ENCODE assay signal across 8 mouse cellular contexts in genomic region chrX:12134541-12134940, GRCm38 (mm10). TPM values are rescaled to one million over a fixed set of nuclear protein-coding genes. Genes with fewer than 3 reads are reported as not detected.
DNase-seq lines count a peak whose midpoint lies in the region; ATAC-seq and TF ChIP-seq lines count a peak whose summit lies in the region.

No protein-coding gene starts in this region.

- no peaks in the 10 kb centered on the region for H3K36me3 ChIP-seq in hindbrain, postnatal 0 days (ENCODE audit: insufficient read depth, low read length)
- no peaks in the 10 kb centered on the region for H3K36me3 ChIP-seq in liver, embryonic 15.5 days (replicated peaks)

- no peak for ATAC-seq in hindbrain, postnatal 0 days
- no peak for ATAC-seq in liver, embryonic 15.5 days (ENCODE audit: insufficient read depth)

- H3K27me3 ChIP-seq in hindbrain, postnatal 0 days (ENCODE audit: insufficient read depth, low read length): peaks cover 16% of the 10 kb centered on the region; the same call in 1 of the 2 replicates
- H3K27me3 ChIP-seq in liver, embryonic 15.5 days: peaks cover 100% of the 10 kb centered on the region

- H3K9me3 ChIP-seq in hindbrain, postnatal 0 days (ENCODE audit: low read length): no peaks in the 10 kb centered on the region
- H3K9me3 ChIP-seq in liver, embryonic 15.5 days (replicated peaks): no peaks in the 10 kb centered on the region

- peak overlapping the region; percentile 71 for H3K4me2 ChIP-seq in hindbrain, postnatal 0 days (ENCODE audit: low read depth, low read length)
- peak overlapping the region; percentile 60 for H3K4me2 ChIP-seq in liver, embryonic 15.5 days

- TF ChIP-seq CTCF in hindbrain, postnatal 0 days (IDR thresholded peaks at IDR 0.05; ENCODE audit: low read depth): peak; percentile 68

- no peak overlapping the region for H3K9ac ChIP-seq in hindbrain, postnatal 0 days (replicated peaks; ENCODE audit: low read length)
- no peak overlapping the region for H3K9ac ChIP-seq in liver, embryonic 15.5 days

- peak overlapping the region; percentile 10; the same call in 1 of the 2 replicates for H3K27ac ChIP-seq in brown adipose tissue, adult 24 weeks (replicated peaks; ENCODE audit: low read depth, low read length)
- H3K27ac ChIP-seq in hindbrain, postnatal 0 days: no peak overlapping the region
- H3K27ac ChIP-seq in liver, embryonic 15.5 days (replicated peaks): no peak overlapping the region

- WGBS in hindbrain, postnatal 0 days: 9% methylated on average over 19 of the region's 19 CpGs
- 2% methylated on average over 19 of the region's 19 CpGs for WGBS in liver, embryonic 15.5 days (ENCODE audit: insufficient replicate concordance)

- peaks cover 5% of the 10 kb centered on the region; the same call in 1 of the 2 replicates for H3K4me1 ChIP-seq in brown adipose tissue, adult 24 weeks (ENCODE audit: control insufficient read depth, insufficient read depth, insufficient read length, low read length)
- no peaks in the 10 kb centered on the region; the same call in 1 of the 2 replicates for H3K4me1 ChIP-seq in hindbrain, postnatal 0 days (ENCODE audit: insufficient read depth, low read length)
- no peaks in the 10 kb centered on the region for H3K4me1 ChIP-seq in liver, embryonic 15.5 days (replicated peaks)

- peak overlapping the region; percentile 55 for H3K4me3 ChIP-seq in brown adipose tissue, adult 24 weeks (ENCODE audit: insufficient read depth, low read depth, low read length)
- H3K4me3 ChIP-seq in hindbrain, postnatal 0 days (ENCODE audit: low read length): no peak overlapping the region
- no peak overlapping the region for H3K4me3 ChIP-seq in liver, embryonic 15.5 days (replicated peaks)

- DNase-seq in layer of hippocampus, adult 9-11 months: peak; percentile 54
- DNase-seq in layer of hippocampus, postnatal 14 days (ENCODE audit: low spot score in 2 of 2): no peak
- DNase-seq in gastrocnemius, adult 8-10 months (ENCODE audit: low spot score in 2 of 2): peak; percentile 62 to 75
- DNase-seq in hindbrain, postnatal 0 days (ENCODE audit: low spot score): peak; percentile 62
- peak; percentile 75 for DNase-seq in naive thymus-derived CD4-positive, alpha-beta T cell, adult 2 months (ENCODE audit: low read depth)
- DNase-seq in thymus, postnatal 25 days: peak; percentile 83

RNA-seq across cellular contexts. Expression of gene Bcor, which starts 25.6 kb away (rescaled TPM):
- 10 to 100 TPM; 18.6 to 19.1 TPM for total RNA-seq in layer of hippocampus, postnatal 14 days (2021)
- polyA plus RNA-seq in brown adipose tissue, adult 24 weeks (2012; ENCODE audit: insufficient read depth, insufficient read length, missing spikeins): 6.7 and 7.2 TPM in 2 replicates
- 10 to 100 TPM; 13.2 to 17.4 (median 14.1) TPM for total RNA-seq in gastrocnemius, adult 8-10 months (2022)
- total RNA-seq in hindbrain, postnatal 0 days (2014; rRNA removed): 22.6 and 27.3 TPM in 2 replicates
- polyA plus RNA-seq in hindbrain, postnatal 0 days (2015; fragmentation: Nextera tagmentation; extraction: Ambion mirVana): 8.8 and 10.3 TPM in 2 replicates
- 4.3 and 4.5 TPM in 2 replicates for polyA plus RNA-seq in liver, embryonic 15.5 days (2015; fragmentation: Nextera tagmentation; extraction: Ambion mirVana)

Comparison
In these comparisons a context has a peak if more than half of its experiments do, and no peak if none do; other contexts are left out.
1. DNase-seq: peak in layer of hippocampus, adult 9-11 months (single experiment), gastrocnemius, adult 8-10 months (2 of 2), hindbrain, postnatal 0 days (single experiment), naive thymus-derived CD4-positive, alpha-beta T cell, adult 2 months (single experiment) and thymus, postnatal 25 days (single experiment); none in layer of hippocampus, postnatal 14 days (0 of 2).